Mouse (Mus musculus) megakaryocyte, embryonic 14.5 days (primary cell): ENCODE measurements around the gene Slc44a5.

ENCODE experiments used
- FLI1 ChIP-seq: IDR thresholded peaks from 2 replicates; pipeline ENCODE4 v1.6.1; 2012; ENCODE audit warnings: low read length, inconsistent platforms, mixed read lengths
- GATA1 ChIP-seq: IDR thresholded peaks from 3 replicates; pipeline ENCODE4 v1.6.1; 2012; ENCODE audit warnings: mixed read lengths, low read length, inconsistent platforms, borderline replicate concordance

DNA sequence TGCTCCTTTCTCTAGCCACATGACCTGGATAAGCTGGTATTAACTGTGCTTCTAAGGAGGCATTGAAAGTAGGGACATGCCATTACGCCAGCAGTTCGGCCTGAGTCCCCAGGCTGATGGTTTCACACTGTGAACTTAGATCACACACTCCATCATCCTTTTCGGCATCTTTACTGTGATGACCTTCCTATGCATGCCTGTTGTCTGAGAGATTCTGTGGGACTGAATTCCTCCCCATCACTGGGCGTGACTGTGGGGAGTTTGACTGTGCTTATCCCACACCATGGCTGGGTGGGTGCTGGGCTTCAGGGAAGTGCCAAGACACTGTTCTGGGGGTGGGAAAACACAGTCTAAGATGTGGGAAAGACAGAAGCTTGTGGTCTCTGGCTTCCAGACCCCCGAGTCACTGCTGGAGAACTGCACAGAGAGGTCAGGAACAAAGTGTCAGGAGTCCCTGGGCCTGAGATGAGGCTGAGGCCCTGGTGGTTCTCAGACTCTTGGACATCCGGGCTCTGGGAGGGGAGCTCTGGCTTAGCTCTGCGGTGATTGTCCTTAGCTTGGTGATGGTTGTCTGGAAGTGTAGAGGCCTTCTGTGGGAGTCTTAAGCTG is 152.6 kb downstream of the Slc44a5 start:
- TF ChIP-seq GATA1 (no peak), FLI1 (no peak)
